Mouse (Mus musculus): ENCODE results near the gene Rnps1.

DNA sequence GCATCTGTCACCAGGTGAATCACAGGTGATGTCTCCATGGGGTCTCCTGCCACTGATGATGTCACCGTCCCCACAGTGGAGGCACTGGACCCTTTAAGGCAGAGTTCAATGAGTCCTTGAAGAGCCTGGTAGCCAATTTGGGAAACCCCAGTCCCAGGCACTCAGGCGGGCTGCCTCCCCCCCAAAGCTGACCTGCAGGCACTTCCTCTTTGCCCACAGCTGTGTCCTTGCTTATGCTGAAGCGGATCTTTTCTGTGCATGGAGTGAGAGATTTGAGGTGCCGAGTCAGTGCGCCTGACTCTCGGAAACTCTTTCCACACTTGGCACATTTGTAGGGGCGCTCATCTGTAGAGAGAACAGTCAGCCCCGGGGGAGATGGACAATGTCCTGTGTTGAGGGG, 32.2 kb downstream of the Rnps1 start:
- TF ChIP-seq CTCF (conservative IDR thresholded peaks at IDR 0.05 in 1 of 2, IDR thresholded peaks at IDR 0.05 in 1 of 2; ENCODE audit: low read depth in 2 of 2, low read length in 2 of 2): no peak
- TF ChIP-seq MAFK (IDR thresholded peaks at IDR 0.05; ENCODE audit: insufficient replicate concordance, low read length): no peak
- no peak for TF ChIP-seq ZNF384 (IDR thresholded peaks at IDR 0.05; ENCODE audit: low read depth, low read length)
- TF ChIP-seq MAX (IDR thresholded peaks at IDR 0.05; ENCODE audit: low read length): no peak
- no peak for TF ChIP-seq UBTF (IDR thresholded peaks at IDR 0.05; ENCODE audit: low read depth, low read length)
- TF ChIP-seq EP300 (IDR thresholded peaks at IDR 0.05; ENCODE audit: low read length): no peak
- TF ChIP-seq POLR2A (IDR thresholded peaks at IDR 0.05; ENCODE audit: low read depth, low read length): no peak
